Mouse (Mus musculus) frontal cortex, postnatal 36 days (tissue): ENCODE measurements around the gene Anxa9.

Experiments used
- DNase-seq, 2 experiments: peaks; one replicate each; pipeline ENCODE4 v3.0.0; 2022; ENCODE audit warnings: low spot score in 2 of 2

Anxa9 gene

GRCm38 (mm10) chr3:95314075-95314474 lies 7.1 kb upstream of the Anxa9 start:
- no peak for DNase-seq

DNA sequence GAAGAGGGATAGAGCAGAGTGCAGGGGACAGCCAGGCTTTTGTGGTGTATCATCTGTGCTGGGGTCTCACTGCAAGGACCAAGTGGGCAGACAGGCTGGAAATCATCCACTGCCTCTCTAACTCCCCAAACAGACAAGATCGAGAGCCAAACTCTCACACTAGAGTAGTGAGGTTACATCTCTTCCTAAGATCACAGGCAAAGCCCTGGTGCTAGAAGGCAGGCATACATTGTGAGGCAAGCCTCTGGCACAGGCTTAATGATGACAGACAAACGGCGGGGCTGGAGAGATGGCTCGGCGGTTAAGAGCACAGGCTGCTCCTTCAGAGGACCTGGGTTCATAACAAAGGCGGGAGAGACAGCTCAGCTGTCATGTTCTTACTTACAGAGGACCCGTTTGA lies 6.5 kb upstream of the Anxa9 start:
- DNase-seq: no peak

- no peak for DNase-seq
These were observed 5.6 kb upstream of the Anxa9 start for GRCm38 (mm10) chr3:95312623-95313022.

DNA sequence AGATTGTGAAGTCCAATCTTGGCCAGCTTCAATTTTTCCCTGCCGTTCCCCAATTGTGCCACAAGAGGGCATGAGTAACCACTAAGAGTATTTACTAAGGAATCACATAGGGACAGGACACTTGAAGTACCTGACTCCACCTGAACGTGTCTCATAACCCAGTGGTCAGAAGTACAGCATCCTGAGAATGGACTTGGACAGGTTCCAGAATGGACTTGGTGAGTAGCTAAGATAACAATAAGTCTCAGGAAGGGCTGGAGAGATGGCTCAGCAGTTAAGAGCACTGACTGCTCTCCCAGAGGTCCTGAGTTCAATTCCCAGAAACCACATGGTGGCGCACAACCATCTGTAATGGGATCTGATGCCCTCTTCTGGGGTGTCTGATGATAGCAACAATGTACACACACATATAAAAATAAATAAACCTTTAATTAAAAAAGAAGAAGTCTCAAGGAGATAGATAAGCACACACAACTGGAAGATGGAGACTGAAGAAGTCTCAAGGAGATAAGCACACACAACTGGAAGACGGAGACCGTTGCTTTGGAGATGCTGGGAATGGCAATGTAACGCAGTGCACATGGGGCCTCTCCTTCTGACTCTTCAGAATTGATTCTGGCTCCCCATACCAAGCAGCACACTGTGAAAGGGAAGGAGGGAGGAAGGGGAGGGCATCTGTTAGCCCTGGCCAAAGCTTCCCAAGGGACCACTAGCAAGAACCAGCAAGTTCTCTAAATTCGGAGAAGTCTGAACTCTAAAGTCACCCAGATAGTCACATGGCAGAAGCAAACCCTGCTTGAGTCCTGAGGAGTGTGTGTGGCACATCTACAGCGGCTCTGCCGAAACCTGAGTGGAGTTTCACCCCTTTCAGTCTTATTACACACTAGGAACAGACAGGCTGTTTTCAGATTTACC lies 4.2 kb upstream of the Anxa9 start:
- DNase-seq: peak; percentile 55 to 82

GRCm38 (mm10) chr3:95310496-95310895 lies 3.5 kb upstream of the Anxa9 start:
- no peak for DNase-seq

DNA sequence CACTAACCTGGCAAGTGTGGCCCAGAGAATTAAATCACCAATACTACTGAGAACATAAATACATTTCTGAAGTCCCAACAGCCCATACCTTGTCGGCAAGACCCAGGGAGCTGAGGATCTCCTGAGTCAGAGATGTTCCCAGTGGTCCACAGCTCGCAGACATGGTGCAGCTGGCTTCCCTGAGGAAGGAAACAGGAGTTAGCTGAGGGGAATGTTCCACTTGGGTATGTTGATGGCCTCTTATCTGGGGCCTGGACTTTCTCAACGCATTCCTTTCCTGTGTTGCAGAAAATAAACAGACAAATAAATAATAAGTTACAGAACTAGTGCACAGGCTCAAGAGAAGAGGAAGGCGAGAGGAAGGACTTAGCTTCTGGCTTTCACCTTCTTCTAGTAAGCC lies 732 bp downstream of the Anxa9 start:
- DNase-seq: no peak

DNA sequence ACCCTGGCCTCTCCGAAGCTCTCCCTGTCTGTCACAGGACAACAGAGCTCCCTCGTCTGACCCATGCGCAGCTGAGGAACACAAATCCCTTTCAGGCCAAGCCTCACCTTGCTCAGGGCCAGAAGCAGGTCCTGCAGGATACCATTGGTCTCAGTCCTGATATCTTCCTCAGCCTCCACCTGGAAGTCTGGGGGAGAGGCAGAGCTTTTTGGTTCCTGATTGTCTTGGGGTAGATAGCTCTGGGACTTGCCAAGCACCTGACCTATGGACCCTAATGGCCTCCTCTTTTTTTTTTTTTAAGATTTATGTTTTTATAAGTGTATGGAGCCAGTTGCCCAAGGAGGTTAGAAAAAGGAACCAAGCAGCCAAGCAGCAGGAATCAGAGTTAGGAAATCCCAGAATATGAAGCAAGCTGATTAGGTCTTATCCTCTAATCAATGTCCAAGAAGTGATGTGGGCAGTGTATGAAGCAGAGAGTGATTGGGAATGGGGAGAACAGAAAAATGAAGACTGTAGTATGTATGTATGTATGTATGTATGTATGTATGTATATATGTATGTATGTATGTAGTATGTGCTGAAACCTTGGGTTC lies 5.7 kb downstream of the Anxa9 start:
- DNase-seq: no peak

- DNase-seq: no peak
These were observed 9.0 kb downstream of the Anxa9 start for GRCm38 (mm10) chr3:95298018-95298417.

DNA sequence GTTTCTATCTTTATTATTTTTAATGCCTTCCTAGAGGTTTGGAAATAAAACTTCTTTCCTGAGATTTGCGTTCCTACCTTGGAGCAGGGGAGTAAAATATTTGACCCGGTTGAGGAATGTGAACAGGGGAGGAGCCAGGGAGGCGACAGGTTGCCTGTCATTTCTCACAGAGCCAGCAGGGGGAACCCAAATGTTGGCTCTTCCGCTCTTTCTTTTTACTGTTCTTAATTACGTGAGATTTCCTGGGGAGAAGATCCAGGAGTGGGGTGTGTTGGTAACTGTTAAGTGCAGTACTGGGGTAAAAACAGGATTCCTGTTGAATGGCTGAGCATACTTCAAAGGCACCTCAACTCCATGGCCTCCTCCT lies 10.9 kb downstream of the Anxa9 start:
- no peak for DNase-seq

DNA sequence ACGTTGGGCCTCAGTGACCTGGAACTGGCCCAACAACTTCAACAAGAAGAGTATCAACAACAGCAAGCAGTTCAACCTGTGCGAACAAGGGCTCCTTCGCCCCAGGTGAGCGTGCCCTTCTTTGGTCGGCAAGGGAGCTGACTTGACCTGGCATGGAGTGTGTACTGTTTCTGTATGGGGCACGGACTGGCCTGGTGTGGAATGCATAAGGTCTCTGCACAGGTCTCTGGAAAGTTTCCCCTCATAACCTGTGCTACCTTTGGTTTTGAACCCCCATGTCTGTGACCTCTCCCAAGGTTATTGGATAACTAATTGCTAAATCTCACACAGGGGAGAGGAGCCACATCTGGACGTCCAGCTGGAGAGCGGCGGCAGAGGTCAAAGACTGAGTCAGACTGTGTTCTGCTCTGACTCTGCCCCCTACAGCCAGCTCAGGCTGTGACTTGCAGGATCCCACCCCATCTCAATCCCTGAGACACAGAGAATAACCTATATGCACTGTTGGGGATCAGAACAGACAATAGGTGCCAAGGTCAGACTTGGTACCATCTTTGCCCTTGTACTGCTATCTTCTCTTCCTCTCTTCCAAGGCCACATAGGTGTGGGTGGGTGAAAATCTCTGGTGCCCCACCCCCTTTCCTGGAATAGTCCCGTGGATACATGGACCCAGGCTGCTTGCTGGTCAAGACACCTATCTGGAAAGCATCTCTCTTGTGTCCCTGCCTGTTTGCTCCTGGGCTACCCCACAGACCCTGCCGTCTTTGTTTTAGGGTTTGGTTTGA lies 11.5 kb downstream of the Anxa9 start:
- no peak for DNase-seq

GRCm38 (mm10) chr3:95294718-95295117 lies 12.3 kb downstream of the Anxa9 start:
- no peak for DNase-seq

GRCm38 (mm10) chr3:95294316-95294715 lies 12.7 kb downstream of the Anxa9 start:
- DNase-seq: no peak

GRCm38 (mm10) chr3:95293537-95293936 lies 13.4 kb downstream of the Anxa9 start:
- no peak for DNase-seq

GRCm38 (mm10) chr3:95292899-95293298 lies 14.1 kb downstream of the Anxa9 start:
- no peak for DNase-seq

DNA sequence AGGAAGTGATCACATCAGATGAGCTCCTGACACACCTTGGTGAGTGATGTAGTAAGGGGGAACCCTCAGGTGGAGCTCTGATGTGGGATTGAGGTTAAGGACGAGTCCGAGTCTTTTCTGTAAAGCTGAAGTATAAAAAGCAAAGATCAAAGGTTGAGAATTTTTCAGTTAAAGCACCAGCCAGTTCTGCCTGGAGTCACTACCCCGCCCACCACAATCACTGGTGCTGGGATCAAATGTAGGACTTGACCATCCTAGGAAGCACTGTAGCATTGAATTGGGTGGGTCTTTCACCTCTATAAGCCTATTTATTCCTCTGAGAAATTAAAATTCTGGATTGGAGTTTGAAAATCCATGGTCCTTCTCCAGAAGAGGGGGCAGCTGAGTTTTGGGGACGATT lies 15.9 kb downstream of the Anxa9 start:
- no peak for DNase-seq

DNA sequence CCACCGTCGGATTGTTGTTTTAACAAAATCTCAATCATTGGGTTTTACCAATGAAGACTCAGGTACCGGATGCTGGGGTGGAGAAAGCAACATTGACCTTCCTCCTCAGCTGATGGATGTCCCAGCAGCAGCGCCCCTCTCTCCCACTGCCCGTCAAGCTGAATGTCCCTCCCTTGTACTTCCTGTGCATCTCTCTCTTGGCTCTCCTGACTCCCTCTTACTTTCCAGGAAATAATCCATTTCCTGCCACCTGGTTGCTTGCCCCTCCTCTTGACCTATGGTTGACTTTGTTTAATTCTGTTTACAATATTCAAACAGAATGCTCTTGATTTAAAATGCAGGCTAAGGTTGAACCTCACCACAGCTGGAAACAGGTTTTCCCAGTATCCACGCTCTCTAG lies 16.8 kb downstream of the Anxa9 start:
- no peak for DNase-seq

GRCm38 (mm10) chr3:95289419-95289818 lies 17.6 kb downstream of the Anxa9 start:
- no peak for DNase-seq

DNA sequence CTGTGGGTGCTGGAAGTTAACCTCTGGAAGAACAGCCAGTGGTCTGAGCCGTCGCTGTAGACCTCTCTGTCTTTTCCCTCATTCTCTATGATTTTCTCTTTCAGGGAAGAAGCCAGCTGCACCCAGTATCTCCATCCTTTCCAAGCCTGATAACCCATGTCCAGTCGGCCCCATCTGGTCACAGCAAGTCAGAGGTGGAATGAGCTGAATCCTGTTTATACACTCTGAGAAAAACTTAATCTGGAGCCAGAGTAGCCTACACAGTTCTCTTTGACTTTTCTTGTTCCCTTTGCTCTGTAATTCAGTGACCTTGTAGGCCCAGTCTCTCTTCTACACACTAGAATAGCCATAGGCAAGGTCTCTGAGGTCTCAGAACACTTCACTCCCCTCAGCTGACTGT lies 19.4 kb downstream of the Anxa9 start:
- DNase-seq: no peak

- no peak for DNase-seq
These were observed 20.5 kb downstream of the Anxa9 start for GRCm38 (mm10) chr3:95286510-95286909.

DNA sequence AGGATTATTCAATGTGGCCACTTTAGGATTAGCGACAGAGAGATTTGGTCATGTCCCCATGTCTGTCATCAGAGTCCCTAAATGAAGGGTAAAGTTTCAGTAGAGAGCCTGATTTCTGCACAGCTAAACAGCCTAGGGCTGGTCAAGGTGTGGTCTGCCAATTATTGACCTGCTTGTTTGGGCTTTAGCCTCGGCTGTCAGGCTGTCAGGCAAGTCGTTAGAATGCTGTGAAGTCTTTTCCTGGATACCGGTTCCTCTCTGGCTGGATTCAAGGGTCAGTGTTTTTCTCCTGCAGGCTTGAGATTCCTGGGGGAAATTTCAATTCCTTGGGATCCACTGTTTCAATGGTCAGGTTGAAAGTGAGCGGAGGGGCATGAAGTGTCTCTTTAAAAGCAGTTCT lies 21.0 kb downstream of the Anxa9 start:
- DNase-seq: no peak

GRCm38 (mm10) chr3:95285390-95285789 lies 21.6 kb downstream of the Anxa9 start:
- DNase-seq: no peak

- no peak for DNase-seq
These were observed 22.3 kb downstream of the Anxa9 start for GRCm38 (mm10) chr3:95284501-95285281.
